Mouse (Mus musculus) hematopoietic stem cell, adult 5-6 weeks (primary cell): ENCODE results near the gene Tesk2. TPM values are rescaled to one million over a fixed set of nuclear protein-coding genes. Genes with fewer than 3 reads are reported as not detected.

ENCODE experiments used
- ATAC-seq, 2 experiments: fragments of 125-278 bp in 1 of 2; replicated peaks in 1 of 2; 2 replicates each; pipeline ENCODE4 v1.8.0; 2016 to 2017; ENCODE audit warnings: inconsistent platforms in 2 of 2, mild to moderate bottlenecking in 2 of 2, moderate number of reproducible peaks in 2 of 2, low read depth in 1 of 2, moderate TSS enrichment in 1 of 2; ENCODE audit not compliant: low FRiP score in 2 of 2, poor library complexity in 2 of 2, severe bottlenecking in 2 of 2, insufficient read depth in 1 of 2, low TSS enrichment in 1 of 2
- total RNA-seq: library from RNA; stranded (forward); fragments of 172-1452, 232-1000 nt; gene quantifications from 2 replicates; pipeline ENCODE4 v1.2.3, GENCODE M21; 2017

Gene Tesk2
- total RNA-seq, 1 experiment from 2014 or later = 6.1 TPM

GRCm38 (mm10) chr4:116708201-116708764 lies 12.5 kb upstream of the Tesk2 start, which contains the start of the genes Mmachc and Ccdc163:
Gene Mmachc, minus strand, starts transcription at chr4:116708406.
Gene Ccdc163, plus strand, starts transcription at chr4:116708509.
- ATAC-seq = peak; percentile 98 to 99

DNA sequence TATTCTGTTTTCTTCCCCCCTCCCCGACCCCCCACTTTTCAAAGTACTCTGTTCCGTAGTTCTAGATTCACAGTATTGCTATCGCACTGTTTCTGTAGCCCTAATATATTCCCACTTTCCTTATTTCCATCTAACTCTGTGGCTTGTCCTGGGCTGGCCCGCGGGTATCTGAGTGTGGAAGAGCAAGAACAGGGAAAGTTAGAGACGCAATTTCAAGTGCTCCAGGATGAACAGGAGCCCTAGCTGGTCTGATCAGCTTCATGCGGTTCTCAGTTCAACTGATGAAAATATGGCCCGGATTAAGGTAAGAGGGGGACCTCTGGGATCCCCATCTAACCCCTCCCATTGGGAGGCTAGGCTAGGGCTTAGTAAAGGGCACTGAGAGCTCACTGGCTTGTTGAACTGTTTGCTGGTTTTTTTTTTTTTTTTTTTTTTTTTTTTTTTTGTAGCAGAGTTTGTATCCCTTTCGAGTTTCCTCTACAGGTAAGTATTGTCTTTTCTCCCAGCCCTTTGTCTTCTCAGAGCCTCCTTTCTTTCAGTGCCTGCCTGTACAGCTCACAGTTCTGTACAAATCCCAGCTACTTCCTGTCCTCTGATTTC lies 11.9 kb upstream of the Tesk2 start:
- 0 out of 4 replicates have a peak, but pooled peaks of 1 of the 2 experiments have one; percentile 2 for ATAC-seq

DNA sequence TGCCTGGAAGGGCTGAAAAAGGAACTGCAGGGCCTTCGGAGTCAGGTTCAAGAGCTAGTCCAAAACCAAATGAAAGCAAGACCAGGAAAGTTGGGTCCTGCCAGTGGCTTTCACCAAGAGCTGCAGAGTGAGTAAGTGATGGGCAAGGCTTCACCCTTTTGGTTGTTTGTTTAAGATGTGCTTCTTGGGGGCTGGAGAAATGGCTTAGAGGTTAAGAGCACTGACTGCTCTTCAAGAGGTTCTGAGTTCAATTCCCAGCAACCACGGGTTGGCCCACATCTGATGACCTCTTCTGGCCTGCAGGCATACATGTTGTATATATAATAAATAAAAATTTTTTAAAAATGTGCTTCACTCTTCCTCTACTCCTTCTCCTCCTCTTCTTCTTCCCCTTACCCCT lies 10.6 kb upstream of the Tesk2 start:
- no peak for ATAC-seq

- ATAC-seq = no peak
Measured at GRCm38 (mm10) chr4:116712536-116712935, 8.2 kb upstream of the Tesk2 start.

DNA sequence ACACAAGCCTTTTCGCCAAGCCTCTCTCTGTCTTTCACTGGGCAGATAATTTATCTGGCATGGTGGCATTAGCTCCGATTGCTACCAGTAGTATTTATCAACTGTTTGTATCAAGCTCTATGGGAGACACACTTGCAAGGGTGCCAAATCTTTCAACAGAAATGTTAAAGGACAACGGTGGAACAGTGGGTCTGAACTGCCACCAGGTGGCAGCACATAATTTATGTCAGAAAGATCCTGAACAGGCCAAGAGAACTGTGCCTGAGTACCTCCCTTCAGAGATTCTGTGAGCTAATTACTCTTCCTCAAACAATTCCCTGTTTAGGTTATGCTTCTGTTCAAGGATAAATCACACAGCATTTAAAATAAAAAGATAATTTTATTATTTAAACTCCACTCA lies 1.4 kb upstream of the Tesk2 start:
- peak in 1 of 2 experiments; percentile 38; a peak in 1 of 4 replicates for ATAC-seq

DNA sequence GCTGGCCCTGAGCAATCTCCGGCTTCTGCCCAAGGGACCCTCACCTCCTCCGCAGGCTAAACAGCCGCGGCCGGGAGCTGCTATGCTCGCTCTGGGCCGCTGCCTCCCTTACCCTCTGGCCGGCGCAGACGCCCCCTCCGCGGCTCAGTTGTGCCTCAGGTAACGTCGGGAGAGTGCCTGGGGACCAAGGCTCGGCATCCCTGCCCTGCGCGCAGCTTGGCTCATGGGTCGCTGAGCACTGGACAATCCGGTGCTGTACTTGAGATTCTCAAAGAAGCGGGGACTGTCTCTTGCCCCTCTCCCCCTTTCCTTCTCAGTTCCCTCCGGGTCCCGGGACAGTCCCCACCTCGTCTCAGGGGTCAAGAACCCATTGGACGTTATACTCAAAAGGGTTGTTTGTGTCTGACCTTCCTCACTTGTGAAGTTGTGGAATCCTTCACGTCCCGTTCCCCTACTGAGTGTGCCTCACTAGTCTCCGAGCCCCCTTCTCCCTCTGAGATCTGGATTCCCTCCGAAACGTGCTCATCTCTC lies 415 bp downstream of the Tesk2 start:
- peak; percentile 8 to 11; a peak in 1 of 4 replicates for ATAC-seq

DNA sequence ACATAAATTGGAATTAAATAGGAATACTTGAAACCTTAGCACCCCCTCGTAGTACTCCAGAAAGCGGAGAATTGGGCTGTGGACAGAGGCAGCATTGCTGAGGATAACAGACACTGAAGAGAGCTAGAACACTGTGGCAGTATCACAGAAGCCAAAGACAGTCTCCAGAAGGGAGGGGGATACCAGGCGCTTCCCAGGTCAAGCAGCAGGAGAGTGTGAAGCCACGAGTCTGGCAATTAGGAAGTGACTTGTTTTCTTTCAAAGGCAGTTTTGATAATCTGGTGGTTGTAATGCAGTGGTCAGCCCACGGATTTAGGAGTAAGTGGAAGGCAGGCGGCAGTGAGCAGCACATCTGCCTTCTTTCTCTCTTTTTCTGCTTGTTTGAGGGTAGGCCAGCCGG lies 1.5 kb downstream of the Tesk2 start:
- no peak for ATAC-seq

- ATAC-seq = no peak
Measured at GRCm38 (mm10) chr4:116725444-116725843, 4.7 kb downstream of the Tesk2 start.

- ATAC-seq = no peak
Measured at GRCm38 (mm10) chr4:116727401-116727800, 6.7 kb downstream of the Tesk2 start.

GRCm38 (mm10) chr4:116729532-116729931 lies 8.8 kb downstream of the Tesk2 start:
- no peak for ATAC-seq

GRCm38 (mm10) chr4:116731077-116731476 lies 10.3 kb downstream of the Tesk2 start:
- no peak for ATAC-seq

DNA sequence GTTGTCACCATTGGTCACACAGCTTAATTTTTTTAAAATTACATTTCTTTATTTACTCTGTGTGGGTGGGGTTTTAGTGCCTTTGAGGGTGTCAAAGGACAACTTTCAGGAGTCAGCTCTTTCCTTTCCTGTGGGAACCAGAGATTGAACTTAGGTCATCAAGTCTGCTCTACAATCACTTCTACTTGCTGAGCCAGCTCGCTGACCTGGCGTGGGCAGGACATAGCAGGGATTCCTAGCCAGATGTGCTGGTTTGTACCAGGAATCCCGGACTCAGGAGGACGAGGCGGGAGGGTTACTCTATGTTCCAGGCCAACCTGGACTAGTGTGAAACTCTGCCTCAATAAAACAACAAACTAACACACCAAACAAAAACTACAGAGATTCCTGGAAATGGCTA lies 11.6 kb downstream of the Tesk2 start:
- no peak for ATAC-seq

DNA sequence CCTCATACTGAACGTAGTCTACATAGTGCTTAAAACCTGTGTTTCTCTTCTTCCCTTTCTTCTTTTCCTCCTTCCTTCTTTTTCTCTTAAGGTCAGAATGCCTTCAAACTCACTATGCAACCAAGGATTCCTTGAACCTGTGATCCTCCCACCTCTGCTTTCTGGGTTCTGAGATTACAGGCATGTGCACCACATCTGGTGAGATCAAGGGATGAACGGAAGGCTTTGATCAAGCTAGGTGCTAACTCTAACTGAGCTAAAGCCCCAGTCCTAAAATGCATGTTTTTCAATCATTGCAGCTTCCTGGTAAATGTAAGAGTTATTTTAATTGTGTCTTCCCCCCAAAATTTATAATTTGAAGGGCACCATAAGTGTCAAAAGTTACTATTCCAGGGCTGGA lies 14.2 kb downstream of the Tesk2 start:
- no peak for ATAC-seq

DNA sequence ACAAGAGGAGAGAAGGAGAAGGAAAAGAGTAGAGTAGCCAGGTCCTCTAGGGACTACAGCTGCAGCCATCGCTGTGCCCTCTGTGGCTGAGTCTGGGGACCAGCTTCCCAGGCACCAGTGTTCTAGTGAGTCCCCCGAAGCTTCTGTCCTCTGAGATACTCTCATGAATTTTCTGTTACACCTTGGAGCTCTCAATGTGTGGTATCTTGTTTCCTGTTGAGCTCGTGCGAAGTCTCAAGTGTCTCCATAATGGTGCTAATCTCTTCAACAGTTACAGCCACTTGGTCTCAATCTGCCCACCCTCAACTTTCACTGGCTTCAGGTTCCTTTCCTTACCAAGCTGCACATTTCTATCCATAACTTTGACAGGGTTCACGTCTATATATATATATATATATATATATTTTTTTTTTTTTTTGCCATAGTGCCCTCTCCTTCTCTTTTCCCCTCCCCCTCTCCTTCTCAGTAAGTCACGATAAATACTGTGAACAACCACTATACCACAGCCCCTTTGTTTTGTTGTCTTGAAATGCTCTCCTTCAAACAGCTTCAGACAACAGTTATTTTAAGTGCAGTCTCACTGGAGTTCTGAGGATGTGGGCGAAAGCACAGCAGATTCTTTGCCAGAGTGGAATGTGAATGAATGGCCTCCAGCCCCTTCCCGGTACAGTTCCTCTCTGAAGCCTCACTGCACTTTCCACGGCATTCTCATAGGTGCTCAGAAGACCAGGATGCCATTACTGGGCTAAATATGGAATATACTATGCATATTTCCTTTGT lies 18.4 kb downstream of the Tesk2 start:
- ATAC-seq = no peak

DNA sequence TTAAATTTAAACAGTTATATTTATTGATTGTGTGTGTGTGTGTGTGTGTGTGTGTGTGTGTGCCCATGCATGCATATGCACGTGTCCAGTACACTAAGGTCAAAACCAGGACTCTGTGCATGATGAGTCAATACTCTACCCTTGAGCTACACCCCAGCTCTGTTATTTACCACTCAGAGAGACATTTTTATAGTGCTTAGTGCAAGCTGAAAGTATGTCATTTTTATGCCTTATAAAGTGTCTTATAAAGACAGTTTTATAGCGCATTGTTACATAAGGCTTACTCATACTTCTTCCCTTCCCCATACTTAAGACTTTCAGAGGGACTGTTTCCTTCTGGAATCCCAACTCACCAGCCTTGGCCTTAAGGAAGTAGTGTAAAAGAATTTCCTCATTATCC lies 29.0 kb downstream of the Tesk2 start:
- ATAC-seq = no peak

- ATAC-seq = no peak
Measured at GRCm38 (mm10) chr4:116761914-116762313, 41.2 kb downstream of the Tesk2 start.

- no peak for ATAC-seq
Measured at GRCm38 (mm10) chr4:116764001-116764400, 43.3 kb downstream of the Tesk2 start.

DNA sequence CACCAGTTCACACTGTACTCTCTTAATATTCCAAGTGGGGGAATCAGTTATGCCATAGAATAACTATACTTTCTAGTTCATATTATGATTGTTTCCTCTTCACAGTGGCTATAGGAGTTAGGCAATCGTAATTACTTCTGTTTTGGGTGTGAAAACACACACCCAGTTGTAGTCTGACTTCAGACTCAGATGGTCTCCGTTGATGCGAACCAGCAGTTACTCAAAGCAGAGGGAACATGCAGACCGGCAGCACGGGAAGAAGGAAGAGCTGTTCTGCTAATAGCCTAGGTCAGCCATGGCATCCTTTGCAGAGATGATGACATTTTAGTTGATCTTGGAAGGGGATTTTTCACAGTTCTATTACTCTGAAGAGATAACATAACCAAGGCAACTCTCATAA lies 47.8 kb downstream of the Tesk2 start:
- no peak for ATAC-seq
